Mouse (Mus musculus) A20 (cell line): ENCODE measurements around the gene Gramd1b.

ENCODE experiments used
- DNase-seq: peaks from one replicate; pipeline ENCODE4 v3.0.0-alpha.2; 2011; ENCODE audit warnings: low read depth, low spot score

Gene Gramd1b

GRCm38 (mm10) chr9:40458559-40459303, 72.5 kb downstream of the Gramd1b start:
- no peak for DNase-seq

DNA sequence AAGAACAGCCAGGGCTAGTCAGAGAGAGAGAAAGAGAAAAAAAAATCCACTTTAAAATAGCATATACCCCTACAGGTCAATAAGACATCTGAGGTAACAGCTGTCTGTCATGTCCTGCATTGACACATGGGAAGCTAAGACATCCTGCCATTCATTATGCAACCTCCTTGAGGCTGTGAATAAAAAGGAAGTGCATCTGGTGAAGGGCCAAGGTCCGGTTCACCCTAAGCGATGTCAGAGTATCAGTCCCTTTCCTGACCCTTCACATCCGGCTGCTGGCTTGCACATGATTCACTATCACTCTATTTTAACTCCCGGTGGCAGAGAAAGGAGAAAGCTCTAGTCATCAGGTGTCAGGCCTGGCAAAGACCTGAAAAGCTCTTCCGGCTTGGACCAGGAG, 73.7 kb downstream of the Gramd1b start:
- DNase-seq = no peak

- no peak for DNase-seq
These were observed 75.0 kb downstream of the Gramd1b start for GRCm38 (mm10) chr9:40456191-40456590.

- DNase-seq = no peak
These were observed 75.6 kb downstream of the Gramd1b start for GRCm38 (mm10) chr9:40455336-40456185.

- DNase-seq = no peak
These were observed 76.2 kb downstream of the Gramd1b start for GRCm38 (mm10) chr9:40455020-40455335.

DNA sequence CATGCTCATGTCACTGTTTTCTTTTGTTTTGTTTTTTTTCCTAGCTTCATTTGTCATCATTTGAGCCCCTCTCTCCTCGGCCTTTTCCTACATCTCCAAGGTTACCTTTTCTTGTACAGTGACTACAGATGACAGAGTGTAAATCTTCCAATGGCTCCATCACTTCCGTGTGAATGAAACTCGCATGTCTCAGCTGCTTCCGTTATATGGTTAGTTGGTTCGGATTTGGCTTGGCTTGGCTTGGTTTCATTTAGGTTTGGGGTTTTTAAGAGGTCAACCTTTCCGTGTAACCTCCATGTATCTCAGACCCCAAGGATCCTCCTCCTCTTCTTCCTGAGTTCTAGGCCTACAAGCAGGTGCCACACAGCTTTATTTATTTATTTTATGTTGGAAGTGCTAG, 77.3 kb downstream of the Gramd1b start:
- DNase-seq = no peak

- peak; percentile 27 for DNase-seq
These were observed 79.0 kb downstream of the Gramd1b start for GRCm38 (mm10) chr9:40452208-40452607.

DNA sequence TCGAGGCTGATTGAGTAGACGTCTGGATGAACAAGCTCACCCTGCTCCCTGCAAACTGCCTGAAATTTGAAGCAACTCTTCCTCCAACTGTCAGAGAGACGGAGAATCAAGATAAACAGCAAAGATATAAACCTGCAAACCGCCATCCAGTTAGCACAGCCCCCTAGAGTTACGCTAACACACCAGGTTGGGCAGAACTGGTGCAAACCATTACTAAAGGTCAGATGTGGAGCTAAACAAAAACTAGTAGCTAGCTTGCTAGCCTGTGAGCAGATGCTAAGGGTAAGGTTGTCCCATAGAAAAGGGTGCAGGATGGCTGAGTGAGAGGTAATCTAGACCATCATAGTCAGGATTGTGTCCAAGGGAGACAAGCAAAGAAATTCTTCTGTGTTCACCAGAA, 80.4 kb downstream of the Gramd1b start:
- no peak for DNase-seq

- no peak for DNase-seq
These were observed 80.8 kb downstream of the Gramd1b start for GRCm38 (mm10) chr9:40450417-40450714.

GRCm38 (mm10) chr9:40449610-40450416, 81.4 kb downstream of the Gramd1b start:
- DNase-seq = no peak

DNA sequence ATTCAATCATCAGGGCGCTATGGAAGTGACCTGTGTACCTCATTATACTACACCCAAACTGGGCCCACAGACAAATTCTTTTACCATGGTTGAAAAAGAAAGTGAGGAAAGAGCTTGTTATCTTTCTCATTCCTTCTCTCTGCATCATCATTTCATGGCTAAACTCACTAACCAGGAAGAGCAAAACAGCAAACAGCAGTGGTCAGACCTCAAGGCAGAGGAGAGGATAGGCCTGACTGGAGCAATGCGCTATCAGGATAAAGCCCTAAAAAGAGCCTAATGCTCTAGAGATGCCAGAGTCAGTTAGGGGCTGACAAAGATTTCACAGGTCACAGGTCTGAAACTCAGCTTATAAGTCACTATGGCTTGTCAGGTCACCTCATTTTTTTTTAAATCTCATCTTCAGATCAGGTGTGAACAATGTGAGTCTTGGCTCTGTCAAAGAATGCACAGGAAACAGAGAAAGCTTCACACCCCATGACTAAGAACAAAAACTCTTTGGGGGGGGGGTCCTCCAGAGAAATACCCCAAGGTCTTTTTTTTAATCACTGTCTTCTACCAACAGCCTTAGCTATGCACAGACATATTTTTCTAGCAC, 82.4 kb downstream of the Gramd1b start:
- DNase-seq = no peak

GRCm38 (mm10) chr9:40447265-40447664, 83.9 kb downstream of the Gramd1b start:
- no peak for DNase-seq

DNA sequence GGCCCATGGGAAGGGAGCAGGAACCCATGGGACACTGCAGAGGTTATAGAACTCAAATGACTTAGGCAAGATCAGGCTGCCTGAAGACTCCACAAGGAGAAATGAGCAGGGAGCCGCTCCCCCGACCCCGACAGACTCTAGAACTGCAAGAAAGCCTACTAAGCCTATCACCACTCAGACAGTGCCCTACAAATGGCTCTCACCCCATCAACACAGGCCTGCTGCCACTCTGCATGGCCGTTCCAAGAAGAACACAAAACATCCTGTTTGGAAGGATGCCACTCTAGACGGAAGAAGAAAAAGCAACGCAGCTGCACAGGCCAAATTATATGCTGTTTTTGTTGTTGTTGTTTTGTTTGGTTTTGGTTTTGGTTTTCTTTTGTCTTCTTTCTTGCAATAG, 86.2 kb downstream of the Gramd1b start:
- DNase-seq = no peak

GRCm38 (mm10) chr9:40442784-40443183, 88.4 kb downstream of the Gramd1b start:
- no peak for DNase-seq

GRCm38 (mm10) chr9:40439973-40440687, 91.1 kb downstream of the Gramd1b start:
- DNase-seq = no peak

GRCm38 (mm10) chr9:40438731-40439526, 92.3 kb downstream of the Gramd1b start:
- no peak for DNase-seq

DNA sequence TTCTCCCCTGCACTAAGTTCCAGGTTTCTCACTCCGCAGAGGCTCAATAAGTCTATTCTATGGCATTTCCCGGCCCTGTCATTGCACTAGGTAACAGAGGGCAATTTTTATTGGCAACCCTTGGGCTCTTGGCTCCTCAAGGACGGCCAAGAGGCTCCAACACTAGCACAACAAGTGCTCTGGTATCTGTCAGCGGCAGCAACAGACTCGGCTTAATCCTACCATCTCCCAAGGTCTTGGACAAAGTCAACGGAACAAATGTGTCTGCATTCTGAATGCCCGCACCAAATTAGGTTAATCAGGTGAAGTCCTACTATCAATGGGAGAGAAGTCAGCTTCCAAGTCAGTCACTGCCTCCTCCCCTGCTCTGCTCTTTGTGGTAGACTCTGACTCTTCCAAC, 93.3 kb downstream of the Gramd1b start:
- no peak for DNase-seq

GRCm38 (mm10) chr9:40433286-40433685, 97.9 kb downstream of the Gramd1b start:
- no peak for DNase-seq

DNA sequence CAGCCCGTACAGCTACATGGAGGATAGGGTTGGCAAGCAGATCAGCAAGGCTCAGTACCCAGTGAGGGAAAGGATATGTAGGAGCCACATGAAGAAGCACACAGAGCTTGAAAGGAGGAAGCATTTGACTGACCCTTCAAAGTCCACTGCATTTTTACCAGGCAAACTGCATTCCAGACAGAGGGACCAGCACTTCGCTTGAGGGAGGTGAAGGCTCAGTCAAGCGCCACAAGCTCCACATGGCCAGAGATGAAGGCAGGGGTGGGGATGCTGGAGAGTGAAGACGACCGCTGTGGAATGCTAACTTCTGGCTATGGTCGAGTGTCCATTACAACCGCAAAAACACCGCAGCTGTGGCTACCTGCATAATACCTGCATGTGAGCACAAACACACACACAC, 100.2 kb downstream of the Gramd1b start:
- DNase-seq = no peak

DNA sequence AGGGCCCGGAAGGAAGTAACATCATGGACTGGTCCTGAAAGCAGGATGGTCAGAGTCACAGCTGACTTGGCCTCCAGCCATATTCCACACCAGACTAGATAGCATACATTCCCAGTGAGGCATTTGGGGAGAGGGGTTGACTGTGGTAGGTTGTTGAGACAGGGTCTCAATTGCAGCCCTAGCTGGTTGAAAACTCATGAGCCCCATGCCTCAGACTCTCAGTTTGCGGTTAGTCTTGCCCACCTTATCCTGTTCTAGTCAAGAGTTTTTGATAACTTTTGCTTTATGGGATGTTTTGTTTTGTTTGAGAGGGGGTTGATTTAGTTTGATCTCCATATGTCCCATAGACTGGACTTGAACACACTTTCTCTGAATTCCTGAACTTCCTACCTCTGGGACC, 103.5 kb downstream of the Gramd1b start:
- DNase-seq = no peak
